Mouse (Mus musculus): ENCODE data around the gene Foxs1. TPM values are rescaled to one million over a fixed set of nuclear protein-coding genes. Genes with fewer than 3 reads are reported as not detected.

Gene Foxs1
- polyA plus RNA-seq, 1 experiment from 2014 or later, result 0.65 TPM

- H3K27ac ChIP-seq, result no peak overlapping the region
- no peaks in the 10 kb centered on the region for H3K27me3 ChIP-seq
- ATAC-seq (ENCODE audit: low FRiP score, low read depth), result no peak
- H3K4me1 ChIP-seq, result no peaks in the 10 kb centered on the region
- 95% methylated on average over 5 of the region's 5 CpGs for WGBS
- H3K9me3 ChIP-seq, result no peaks in the 10 kb centered on the region
- H3K9ac ChIP-seq, result no peak overlapping the region
- H3K36me3 ChIP-seq, result peaks cover 91% of the 10 kb centered on the region
- H3K4me2 ChIP-seq (replicated peaks), result no peak overlapping the region
- H3K4me3 ChIP-seq, result no peak overlapping the region
These were observed 44.2 kb downstream of the Foxs1 start for GRCm38 (mm10) chr2:152888774-152889173.

- no peak for ATAC-seq (ENCODE audit: low FRiP score, low read depth)
- Histone ChIP-seq H3K9me3 (no peaks in the 10 kb centered on the region), H3K4me2 (replicated peaks) (no peak overlapping the region), H3K4me3 (no peak overlapping the region), H3K4me1 (no peaks in the 10 kb centered on the region), H3K9ac (no peak overlapping the region), H3K27ac (no peak overlapping the region), H3K27me3 (no peaks in the 10 kb centered on the region), H3K36me3 (peaks cover 83% of the 10 kb centered on the region)
- 86% methylated on average over 3 of the region's 3 CpGs for WGBS
These were observed 45.8 kb downstream of the Foxs1 start for GRCm38 (mm10) chr2:152887230-152887629.

- no peaks in the 10 kb centered on the region for H3K9me3 ChIP-seq
- no peak for ATAC-seq (ENCODE audit: low FRiP score, low read depth)
- H3K4me3 ChIP-seq, result no peak overlapping the region
- WGBS, result 90% methylated on average over 6 of the region's 6 CpGs
- H3K36me3 ChIP-seq, result peaks cover 85% of the 10 kb centered on the region
- no peak overlapping the region for H3K4me2 ChIP-seq (replicated peaks)
- H3K27me3 ChIP-seq, result no peaks in the 10 kb centered on the region
- no peaks in the 10 kb centered on the region for H3K4me1 ChIP-seq
- no peak overlapping the region for H3K9ac ChIP-seq
- H3K27ac ChIP-seq, result no peak overlapping the region
These were observed 48.8 kb downstream of the Foxs1 start for GRCm38 (mm10) chr2:152884101-152884645.

Other genes with a start within 250 kb of the Foxs1 start
- 29.2 and 30.0 TPM in 2 replicates for gene Mcts2, start 246.2 kb downstream of the Foxs1 start, polyA plus RNA-seq (2015; fragmentation: Nextera tagmentation; extraction: Ambion mirVana)
- 232 and 236 TPM in 2 replicates for gene Id1, start 197.0 kb downstream of the Foxs1 start, polyA plus RNA-seq (2015; fragmentation: Nextera tagmentation; extraction: Ambion mirVana)
- gene Cox4i2, start 179.0 kb downstream of the Foxs1 start, polyA plus RNA-seq (2015; fragmentation: Nextera tagmentation; extraction: Ambion mirVana), result 32.0 and 34.4 TPM in 2 replicates
- gene Bcl2l1, start 101.5 kb downstream of the Foxs1 start, polyA plus RNA-seq (2015; fragmentation: Nextera tagmentation; extraction: Ambion mirVana), result 93.3 and 93.5 TPM in 2 replicates
- 83.1 and 86.8 TPM in 2 replicates for gene Tpx2, start 85.2 kb downstream of the Foxs1 start, polyA plus RNA-seq (2015; fragmentation: Nextera tagmentation; extraction: Ambion mirVana)
- gene Mylk2, start 21.9 kb downstream of the Foxs1 start, polyA plus RNA-seq (2015; fragmentation: Nextera tagmentation; extraction: Ambion mirVana), result 0.05 and 0.08 TPM in 2 replicates
- gene Dusp15, start 18.5 kb upstream of the Foxs1 start, polyA plus RNA-seq (2015; fragmentation: Nextera tagmentation; extraction: Ambion mirVana), result 0.56 and 0.75 TPM in 2 replicates
- gene Ttll9, start 29.3 kb upstream of the Foxs1 start, polyA plus RNA-seq (2015; fragmentation: Nextera tagmentation; extraction: Ambion mirVana), result 0.32 and 0.39 TPM in 2 replicates
- gene Pdrg1, start 82.2 kb upstream of the Foxs1 start, polyA plus RNA-seq (2015; fragmentation: Nextera tagmentation; extraction: Ambion mirVana), result 126 and 131 TPM in 2 replicates
- not detected in 2 replicates for gene Xkr7, start 98.6 kb upstream of the Foxs1 start, polyA plus RNA-seq (2015; fragmentation: Nextera tagmentation; extraction: Ambion mirVana)
- 1.7 and 1.9 TPM in 2 replicates for gene Ccm2l, start 132.7 kb upstream of the Foxs1 start, polyA plus RNA-seq (2015; fragmentation: Nextera tagmentation; extraction: Ambion mirVana)
- gene Hck, start 175.3 kb upstream of the Foxs1 start, polyA plus RNA-seq (2015; fragmentation: Nextera tagmentation; extraction: Ambion mirVana), result 6.7 and 7.9 TPM in 2 replicates
- gene Tm9sf4, start 228.1 kb upstream of the Foxs1 start, polyA plus RNA-seq (2015; fragmentation: Nextera tagmentation; extraction: Ambion mirVana), result 93.9 and 101 TPM in 2 replicates